Mouse (Mus musculus) thymus, postnatal 0 days (tissue): ENCODE data around the gene Megf9. TPM values are rescaled to one million over a fixed set of nuclear protein-coding genes. Genes with fewer than 3 reads are reported as not detected.

Source experiments
- DNase-seq: peaks from one replicate; pipeline ENCODE4 v3.0.0-alpha.2; 2015; ENCODE audit warnings: low spot score
- polyA plus RNA-seq: library from polyadenylated mRNA; unstranded; fragments of >200 nt; fragmentation: Nextera tagmentation; extraction: Ambion mirVana; gene quantifications from 2 replicates; pipeline ENCODE4 v1.2.1, GENCODE M21; 2015

Megf9 gene
- polyA plus RNA-seq, 1 experiment from 2014 or later: 7.2 TPM

DNA sequence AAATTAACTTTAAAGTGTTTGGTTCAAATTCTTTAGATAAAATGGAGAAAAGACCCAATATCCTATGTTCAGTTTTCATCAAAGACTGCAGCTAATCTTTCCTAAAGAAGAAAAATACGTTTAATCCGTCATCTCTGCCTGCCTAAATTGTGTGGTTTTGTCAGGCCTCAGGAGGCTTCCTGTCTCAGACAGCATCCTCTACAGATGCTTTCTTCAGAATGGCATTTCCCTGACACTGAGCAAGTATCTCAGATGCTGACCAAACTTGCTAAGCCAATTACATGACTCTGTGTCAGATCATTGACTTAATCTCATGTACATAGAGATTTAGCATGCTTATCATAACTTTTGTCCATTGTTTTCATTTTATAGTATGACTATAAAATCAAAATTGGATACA lies 11.4 kb downstream of the Megf9 start:
- no peak for DNase-seq

DNA sequence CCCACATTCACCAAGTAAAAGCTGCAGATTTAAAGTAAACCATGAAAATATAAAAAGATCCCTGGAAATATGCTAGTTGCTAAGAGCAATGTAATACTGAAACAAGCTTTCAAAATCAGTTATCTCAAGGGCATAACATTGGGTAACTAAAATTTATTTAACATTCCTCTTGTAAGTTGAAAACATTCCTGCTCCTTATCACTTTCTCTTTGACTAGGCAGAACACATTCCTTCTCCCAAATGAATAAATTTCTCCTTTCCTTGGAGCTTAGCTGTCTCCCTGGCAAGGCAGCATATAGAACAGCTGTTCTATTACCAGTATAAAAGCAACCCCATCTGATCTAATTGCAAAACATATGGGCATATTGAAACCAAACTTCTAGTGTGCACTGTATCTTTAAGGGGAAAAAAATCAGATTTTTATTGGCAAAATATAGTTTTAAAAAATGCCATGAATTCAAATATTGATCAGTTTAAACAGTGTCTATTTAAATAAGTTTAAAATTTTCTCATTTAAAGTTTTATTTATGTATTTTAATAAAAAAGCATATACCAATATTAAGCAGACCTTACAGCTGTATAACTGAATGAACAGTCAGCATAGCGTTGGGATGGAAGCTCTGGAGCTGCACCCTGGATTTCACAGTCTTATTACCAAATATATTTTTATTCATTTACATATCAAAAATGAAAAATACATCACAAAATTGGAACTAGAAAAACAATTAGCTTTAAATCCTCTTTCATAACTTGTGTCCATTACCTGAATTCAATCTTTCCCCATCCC lies 13.1 kb downstream of the Megf9 start:
- no peak for DNase-seq

GRCm38 (mm10) chr4:70517646-70518045 lies 17.1 kb downstream of the Megf9 start:
- no peak for DNase-seq

GRCm38 (mm10) chr4:70516289-70516688 lies 18.5 kb downstream of the Megf9 start:
- DNase-seq: no peak

DNA sequence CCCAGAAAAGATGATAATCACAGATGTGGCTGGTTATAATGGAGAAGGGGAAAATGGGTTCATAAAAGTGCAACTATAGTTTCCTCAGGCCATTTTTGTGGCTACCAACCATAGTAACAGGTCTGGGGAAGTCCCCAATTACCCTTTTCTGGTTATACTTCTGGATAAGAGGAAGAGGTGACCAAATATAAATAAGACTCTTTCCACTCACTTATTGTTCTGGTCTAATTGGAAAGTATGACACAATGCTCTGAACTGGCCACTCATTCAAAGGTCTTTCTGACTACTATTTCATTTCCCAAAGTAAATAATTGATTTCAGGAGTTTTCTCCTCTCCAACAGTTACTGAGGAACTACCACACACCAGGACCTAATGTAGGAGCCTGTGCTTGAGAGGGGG lies 19.3 kb downstream of the Megf9 start:
- DNase-seq: no peak

DNA sequence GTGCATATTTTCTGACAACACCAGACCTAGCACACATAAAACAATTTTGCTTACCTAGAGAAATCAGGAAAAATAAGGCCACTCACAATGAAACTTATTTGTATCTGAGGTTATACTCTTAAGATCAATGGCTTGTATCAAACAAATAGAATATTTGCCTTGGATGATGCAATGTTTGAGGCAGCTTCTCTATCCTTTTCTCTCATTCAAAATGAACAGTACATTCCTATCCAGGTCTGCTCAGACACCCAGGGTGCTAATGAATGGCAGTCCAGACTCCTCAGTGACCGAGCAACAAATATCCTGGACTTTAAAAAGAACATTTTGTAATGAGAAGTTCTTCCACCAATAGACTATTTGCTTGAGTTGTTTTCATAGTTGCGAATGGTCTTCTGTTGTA lies 24.8 kb downstream of the Megf9 start:
- no peak for DNase-seq

DNA sequence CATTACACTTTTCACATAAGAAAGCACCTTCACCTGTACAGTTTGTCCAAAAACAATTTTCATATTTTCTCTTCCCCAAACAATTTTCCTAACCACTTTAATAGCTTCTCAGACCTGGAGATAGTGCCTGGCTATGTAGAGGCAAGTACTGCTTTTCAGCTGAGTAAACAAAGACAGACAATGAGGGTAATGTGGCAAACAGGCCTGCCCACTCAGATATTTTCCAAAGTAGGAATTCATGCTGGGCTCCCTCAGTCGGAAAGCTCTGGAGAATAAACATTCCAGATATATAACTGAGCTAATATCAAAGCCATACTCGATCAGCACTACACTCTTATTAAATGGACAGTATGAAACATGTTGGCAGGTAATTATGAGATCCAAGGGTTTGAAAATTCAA lies 25.2 kb downstream of the Megf9 start:
- no peak for DNase-seq

GRCm38 (mm10) chr4:70508207-70508606 lies 26.6 kb downstream of the Megf9 start:
- no peak for DNase-seq

GRCm38 (mm10) chr4:70505951-70506350 lies 28.8 kb downstream of the Megf9 start:
- no peak for DNase-seq

DNA sequence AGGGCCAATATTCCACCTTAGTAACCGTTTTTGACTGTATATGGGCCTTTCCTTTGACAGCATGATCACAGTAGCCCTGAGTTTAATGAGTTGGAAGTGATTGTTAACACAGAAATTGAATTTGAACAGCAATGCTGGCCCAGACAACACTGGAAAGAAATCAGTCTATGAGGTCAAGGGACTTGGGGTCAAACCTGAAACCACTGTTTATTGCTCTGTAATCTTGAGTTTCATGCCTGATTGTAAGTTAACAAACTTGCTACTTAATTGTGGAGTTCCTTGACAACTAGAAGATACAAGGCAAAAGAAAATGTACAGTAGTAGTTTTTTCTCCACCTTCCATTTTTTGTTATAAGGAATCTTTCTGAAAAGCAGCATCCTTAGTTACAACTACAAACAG lies 31.0 kb downstream of the Megf9 start:
- DNase-seq: no peak

DNA sequence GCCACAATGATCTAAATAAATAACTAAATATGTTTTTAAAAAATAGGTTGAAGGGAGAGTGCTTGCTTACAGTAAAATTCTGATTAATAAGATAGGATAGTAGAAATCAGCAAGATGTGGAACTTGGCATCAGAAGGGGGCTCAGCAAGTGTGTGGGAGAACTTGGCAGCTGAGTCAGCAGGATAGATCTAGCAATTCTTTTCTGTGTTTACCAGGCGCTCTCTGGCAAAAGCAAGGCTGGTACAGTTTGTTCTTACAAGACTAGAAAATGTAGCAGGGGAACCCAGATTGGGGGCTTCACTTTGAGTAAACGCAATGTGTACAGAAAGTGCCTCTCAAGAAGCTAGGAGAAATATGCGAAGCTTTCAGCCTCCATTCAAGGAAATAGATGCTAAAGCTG lies 35.5 kb downstream of the Megf9 start:
- no peak for DNase-seq

GRCm38 (mm10) chr4:70496978-70497377 lies 37.8 kb downstream of the Megf9 start:
- DNase-seq: no peak

- DNase-seq: no peak
Measured at GRCm38 (mm10) chr4:70489792-70490191, 45.0 kb downstream of the Megf9 start.

DNA sequence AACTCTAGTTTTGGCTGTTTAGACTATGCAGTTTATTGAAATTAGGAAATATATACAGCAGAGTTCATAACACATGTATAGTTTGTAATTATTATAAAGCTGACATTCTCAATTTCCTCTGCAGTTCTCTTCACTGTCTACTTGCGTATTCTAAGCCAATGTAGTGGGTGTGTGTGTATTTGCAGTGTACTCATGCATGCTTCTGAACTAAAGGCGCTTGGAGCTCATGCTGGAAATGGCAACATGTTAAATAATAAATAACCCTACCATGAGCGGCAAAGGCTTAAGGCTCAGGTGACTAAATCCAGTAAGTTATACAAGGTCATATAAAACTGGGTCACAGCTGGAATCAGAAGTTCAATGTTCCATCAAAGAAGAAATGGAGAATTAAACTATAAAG lies 46.4 kb downstream of the Megf9 start:
- DNase-seq: no peak

DNA sequence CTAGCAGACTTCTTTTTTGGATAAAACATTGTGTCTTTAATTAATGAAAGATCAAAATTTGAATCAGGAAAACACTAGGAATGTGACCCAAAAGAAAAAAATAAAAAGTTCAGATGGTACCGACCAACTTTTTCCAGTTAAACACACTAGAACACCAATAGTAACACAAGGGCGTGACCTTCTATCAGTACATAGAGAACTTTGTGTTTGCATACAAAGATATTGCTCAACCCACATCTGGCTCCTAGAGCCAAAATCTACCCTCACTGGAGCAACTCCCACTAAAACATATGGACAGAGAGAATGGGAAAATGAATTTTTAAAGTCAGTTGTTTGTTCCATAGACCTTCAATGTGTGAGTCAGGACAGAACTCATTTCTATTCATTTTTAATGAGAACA lies 50.7 kb downstream of the Megf9 start:
- no peak for DNase-seq

DNA sequence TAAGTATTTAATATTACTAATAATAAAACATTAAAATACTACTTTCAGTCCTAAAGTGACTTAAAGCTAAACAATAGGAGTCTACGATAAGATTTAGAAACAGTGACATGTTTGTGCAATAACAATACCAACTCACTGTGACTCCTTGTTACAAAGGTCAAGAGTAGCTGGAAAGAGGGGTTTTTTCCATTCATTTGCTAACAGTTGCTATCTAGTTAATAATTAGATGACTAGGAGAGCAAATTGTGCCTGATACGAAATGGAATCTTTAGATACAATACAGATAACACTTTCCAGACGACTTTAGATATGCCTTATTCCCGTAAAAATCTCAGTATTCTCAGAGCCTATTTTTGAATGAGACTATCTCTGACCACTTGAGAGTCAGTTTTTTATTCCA lies 52.9 kb downstream of the Megf9 start:
- no peak for DNase-seq

GRCm38 (mm10) chr4:70471398-70471797 lies 63.4 kb downstream of the Megf9 start:
- DNase-seq: no peak

- DNase-seq: no peak
Measured at GRCm38 (mm10) chr4:70465921-70466689, 68.7 kb downstream of the Megf9 start.

DNA sequence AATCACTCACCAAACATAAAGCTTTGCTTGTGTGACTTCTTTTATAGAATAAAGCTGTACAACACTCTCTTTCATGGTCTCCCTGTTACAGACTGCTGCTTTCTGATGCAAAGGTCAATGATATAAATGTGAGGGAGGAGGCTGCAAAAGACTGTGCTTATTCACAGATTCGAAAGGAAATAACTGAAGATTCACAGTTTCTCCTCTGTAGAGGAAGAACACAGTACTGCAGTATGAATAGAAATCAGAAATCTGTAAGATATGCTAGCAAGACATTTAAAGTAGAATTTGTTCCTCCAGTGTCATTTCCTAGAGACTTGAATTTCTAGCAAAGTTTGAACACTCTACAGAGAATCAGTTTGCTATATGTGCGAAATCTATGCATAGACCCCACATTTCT lies 71.5 kb downstream of the Megf9 start:
- DNase-seq: no peak

GRCm38 (mm10) chr4:70461416-70461815 lies 73.4 kb downstream of the Megf9 start:
- DNase-seq: no peak

DNA sequence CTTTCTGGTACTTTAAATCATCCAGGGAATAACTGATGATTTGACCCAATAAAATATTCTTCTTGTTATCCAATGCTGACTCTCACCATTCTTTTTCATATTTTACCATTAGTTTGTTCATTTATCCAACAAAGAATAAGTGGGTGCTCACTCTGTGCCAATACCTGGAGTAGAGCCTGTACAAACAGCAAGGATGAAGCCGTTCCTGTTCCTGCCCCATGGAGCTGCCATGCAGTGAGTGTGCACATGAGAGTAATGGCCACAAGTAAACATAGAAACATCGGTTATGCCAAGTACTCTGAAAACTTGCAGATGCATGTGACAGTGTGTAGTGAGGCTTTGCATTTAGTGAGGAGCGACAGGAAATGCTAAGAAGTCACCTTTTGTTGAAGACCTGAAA lies 82.6 kb downstream of the Megf9 start:
- no peak for DNase-seq

DNA sequence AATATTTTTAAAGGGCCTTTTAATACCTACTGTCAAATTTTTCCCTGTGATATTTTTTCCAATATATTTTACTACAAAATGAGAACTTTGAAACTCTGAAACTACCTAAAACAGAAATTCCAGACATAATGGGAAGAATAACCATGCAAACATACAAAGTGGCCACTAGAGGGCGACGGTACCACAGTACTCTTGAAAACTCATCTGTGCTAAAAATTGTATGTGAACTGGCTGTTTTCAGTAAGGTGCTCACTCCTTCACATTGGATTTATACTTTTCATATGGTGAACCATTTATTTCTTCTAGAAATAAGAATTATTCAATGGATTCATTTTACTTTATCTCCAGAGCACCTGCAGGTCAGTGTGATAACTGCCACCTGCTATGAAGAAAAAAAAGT lies 83.0 kb downstream of the Megf9 start:
- peak; percentile 55 for DNase-seq

GRCm38 (mm10) chr4:70449668-70450067 lies 85.1 kb downstream of the Megf9 start:
- DNase-seq: peak; percentile 10
